Mouse (Mus musculus) CH12.LX (cell line): ENCODE measurements around the gene BC049715.

Experiments
- CTCF ChIP-seq, 2 experiments: IDR thresholded peaks in 1 of 2; conservative IDR thresholded peaks in 1 of 2; 2 replicates each; pipeline ENCODE4 v1.5.1; 2011 to 2012; ENCODE audit warnings: low read depth in 2 of 2, low read length in 2 of 2, improper control_type of control experiment in 1 of 2, inconsistent platforms in 1 of 2, mild to moderate bottlenecking in 1 of 2, moderate library complexity in 1 of 2
- ELF1 ChIP-seq: IDR thresholded peaks from 2 replicates; pipeline ENCODE4 v1.6.1; 2014; ENCODE audit warnings: low read depth, mild to moderate bottlenecking, inconsistent platforms, low read length, improper control_type of control experiment
- EP300 ChIP-seq: IDR thresholded peaks from 2 replicates; pipeline ENCODE4 v1.6.1; 2011; ENCODE audit warnings: low read length, improper control_type of control experiment
- JUN ChIP-seq: IDR thresholded peaks from 2 replicates; pipeline ENCODE4 v1.6.1; 2011; ENCODE audit warnings: low read depth, mild to moderate bottlenecking, low read length, improper control_type of control experiment, moderate library complexity; ENCODE audit not compliant: insufficient read depth
- JUND ChIP-seq: conservative IDR thresholded peaks from 2 replicates; pipeline ENCODE4 v1.6.1; 2011; ENCODE audit warnings: low read depth, low read length, improper control_type of control experiment
- MAX ChIP-seq: IDR thresholded peaks from 2 replicates; pipeline ENCODE4 v1.6.1; 2011; ENCODE audit warnings: low read length, improper control_type of control experiment
- MEF2A ChIP-seq: IDR thresholded peaks from 2 replicates; pipeline ENCODE4 v1.6.1; 2014; ENCODE audit warnings: low read depth, mild to moderate bottlenecking, inconsistent platforms, low read length, improper control_type of control experiment, borderline replicate concordance
- MXI1 ChIP-seq: IDR thresholded peaks from 2 replicates; pipeline ENCODE4 v1.6.1; 2011; ENCODE audit warnings: mild to moderate bottlenecking, low read depth, low read length, improper control_type of control experiment
- POLR2A ChIP-seq: IDR thresholded peaks from 2 replicates; pipeline ENCODE4 v1.6.1; 2011; ENCODE audit warnings: low read depth, mild to moderate bottlenecking, improper control_type of control experiment, low read length
- RCOR1 ChIP-seq: conservative IDR thresholded peaks from 2 replicates; pipeline ENCODE4 v1.6.1; 2012; ENCODE audit warnings: low read depth, mild to moderate bottlenecking, inconsistent platforms, low read length, improper control_type of control experiment
- USF1 ChIP-seq: IDR thresholded peaks from 2 replicates; pipeline ENCODE4 v1.6.1; 2014; ENCODE audit warnings: low read depth, mild to moderate bottlenecking, inconsistent platforms, low read length, improper control_type of control experiment
- ZC3H11A ChIP-seq: IDR thresholded peaks from 2 replicates; pipeline ENCODE4 v1.6.1; 2012; ENCODE audit warnings: low read depth, mild to moderate bottlenecking, inconsistent platforms, low read length, improper control_type of control experiment
- ZKSCAN1 ChIP-seq: IDR thresholded peaks from 2 replicates; pipeline ENCODE4 v1.6.1; 2012; ENCODE audit warnings: low read depth, inconsistent platforms, low read length, improper control_type of control experiment, borderline replicate concordance

DNA sequence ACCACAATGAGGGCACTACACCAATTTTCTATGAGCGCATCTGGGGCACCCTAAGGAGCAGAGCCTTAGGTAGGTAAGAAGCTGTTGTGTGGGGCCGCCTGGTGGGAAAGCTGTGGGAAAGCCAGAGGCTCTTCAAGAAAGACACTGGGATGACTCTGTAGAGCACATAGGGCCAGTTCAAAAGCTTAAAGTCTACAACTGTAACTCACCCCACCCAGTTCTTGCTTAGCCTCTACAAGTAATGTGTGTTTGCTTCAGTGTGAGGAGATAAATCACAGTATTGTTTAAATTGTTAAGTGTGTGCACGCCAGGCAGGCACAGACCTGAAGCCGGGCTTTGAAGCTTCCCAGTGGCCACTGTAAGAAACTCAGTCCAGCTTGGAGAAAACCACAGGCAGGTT lies 38.7 kb downstream of the BC049715 start:
- no peak for TF ChIP-seq ELF1
- no peak for TF ChIP-seq RCOR1
- no peak for TF ChIP-seq USF1
- no peak for TF ChIP-seq CTCF (conservative IDR thresholded peaks at IDR 0.05 in 1 of 2, IDR thresholded peaks at IDR 0.05 in 1 of 2; ENCODE audit: low read depth in 2 of 2, low read length in 2 of 2)
- TF ChIP-seq MEF2A, result no peak
- TF ChIP-seq ZKSCAN1, result no peak
- TF ChIP-seq POLR2A, result no peak
- TF ChIP-seq MXI1, result no peak
- TF ChIP-seq EP300, result no peak
- TF ChIP-seq JUN, result no peak
- TF ChIP-seq ZC3H11A, result no peak
- no peak for TF ChIP-seq JUND
- no peak for TF ChIP-seq MAX
